Mouse (Mus musculus) forelimb bud, embryonic 11.5 days (tissue): Measurements from ENCODE around the gene Tex22.
A peak's percentile ranks its signal among the peaks of the same experiment; 100 is the strongest.

Source experiments
- DNase-seq: peaks from one replicate; pipeline ENCODE4 v3.0.0-alpha.2; 2012; ENCODE audit warnings: low read depth, low spot score

The Tex22 gene

DNA sequence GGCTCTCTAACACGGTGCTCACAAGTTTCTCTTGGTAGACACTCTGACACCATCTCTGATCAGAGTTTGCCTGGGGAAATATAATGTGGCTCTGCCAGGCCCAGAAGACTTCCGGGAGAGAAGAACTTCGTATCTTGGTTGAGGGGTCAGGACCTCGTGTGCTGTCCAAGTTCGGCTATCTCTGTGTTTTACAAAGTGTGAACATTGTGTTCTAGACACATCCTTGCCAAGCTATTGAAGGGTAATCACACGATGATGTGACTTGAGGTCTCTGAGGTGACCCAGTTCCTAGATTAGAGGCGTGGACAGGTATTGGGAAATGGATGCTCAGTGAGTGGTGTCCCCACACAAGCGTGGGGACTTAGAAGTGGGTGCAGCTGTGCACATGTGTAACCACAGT lies 18.2 kb upstream of the Tex22 start:
- no peak for DNase-seq

DNA sequence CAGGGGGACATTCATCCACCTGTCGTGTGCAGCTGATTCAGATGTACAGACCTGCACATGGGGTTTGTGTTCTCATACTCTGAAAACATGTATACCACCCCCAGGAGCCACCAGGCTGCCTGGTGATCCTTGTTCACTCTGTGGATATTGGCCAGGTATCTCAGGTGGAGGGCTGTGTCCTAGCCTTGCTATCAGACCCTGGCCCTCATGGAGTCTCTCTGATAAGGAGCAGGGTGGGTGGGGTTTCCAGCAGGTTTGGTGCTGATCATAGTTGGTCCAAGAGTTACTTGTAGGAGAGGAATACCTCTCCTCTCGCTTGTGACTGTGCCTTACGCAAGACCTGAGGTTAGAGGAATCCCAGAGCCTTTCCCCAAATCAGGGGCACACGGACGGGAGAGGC lies 14.1 kb upstream of the Tex22 start:
- no peak for DNase-seq

DNA sequence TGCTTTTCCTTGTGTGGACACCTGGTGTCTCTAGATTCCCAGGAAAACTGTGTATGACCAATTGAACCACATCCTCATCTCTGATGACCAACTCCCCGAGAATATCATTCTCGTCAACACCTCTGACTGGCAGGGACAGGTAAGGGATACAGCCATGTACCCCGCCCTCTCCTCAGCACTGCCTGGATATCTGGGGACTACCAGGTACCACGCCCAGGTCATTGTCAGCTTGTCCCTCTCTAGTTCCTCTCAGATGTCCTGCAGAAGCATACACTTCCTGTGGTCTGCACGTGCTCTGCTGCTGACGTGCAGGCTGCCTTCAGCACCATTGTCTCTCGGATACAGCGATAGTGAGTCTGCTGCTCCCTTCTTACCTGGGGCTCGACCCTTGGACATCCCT lies 12.7 kb upstream of the Tex22 start:
- DNase-seq: no peak

DNA sequence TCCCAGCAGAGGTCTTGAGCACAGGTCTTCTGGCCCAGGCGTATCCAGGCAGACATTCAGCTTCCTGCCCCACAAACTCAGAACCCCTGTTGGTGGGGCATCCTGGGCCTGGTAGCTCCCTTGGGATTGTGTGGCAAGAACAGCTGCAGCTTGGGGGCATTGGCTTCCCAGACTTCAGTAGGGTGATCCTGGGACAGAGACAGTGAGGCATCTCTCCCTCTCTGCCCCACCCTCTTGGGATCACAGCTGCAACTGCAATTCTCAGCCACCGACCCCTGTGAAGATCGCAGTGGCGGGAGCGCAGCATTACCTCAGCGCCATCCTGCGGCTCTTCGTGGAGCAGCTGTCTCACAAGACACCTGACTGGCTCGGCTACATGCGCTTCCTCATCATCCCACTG lies 12.1 kb upstream of the Tex22 start:
- DNase-seq: no peak

DNA sequence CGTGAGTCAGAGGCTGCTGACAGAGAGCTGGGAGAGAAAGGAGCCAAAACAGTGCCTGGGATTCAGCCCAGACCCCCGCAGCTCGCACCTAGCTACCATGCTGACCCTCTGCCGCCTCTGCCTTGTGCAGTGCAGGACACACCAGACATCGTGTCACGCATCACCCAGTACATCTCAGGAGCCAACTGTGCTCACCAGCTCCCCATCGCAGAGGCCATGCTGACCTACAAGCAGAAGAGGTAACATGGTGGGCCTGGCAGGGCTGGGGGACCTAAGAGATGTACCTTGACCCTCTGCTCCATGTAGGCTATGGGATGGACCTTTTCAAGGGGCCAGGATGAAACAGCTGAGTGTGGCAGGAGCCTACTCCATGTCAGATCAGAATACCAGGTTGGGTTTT lies 10.6 kb upstream of the Tex22 start:
- no peak for DNase-seq

DNA sequence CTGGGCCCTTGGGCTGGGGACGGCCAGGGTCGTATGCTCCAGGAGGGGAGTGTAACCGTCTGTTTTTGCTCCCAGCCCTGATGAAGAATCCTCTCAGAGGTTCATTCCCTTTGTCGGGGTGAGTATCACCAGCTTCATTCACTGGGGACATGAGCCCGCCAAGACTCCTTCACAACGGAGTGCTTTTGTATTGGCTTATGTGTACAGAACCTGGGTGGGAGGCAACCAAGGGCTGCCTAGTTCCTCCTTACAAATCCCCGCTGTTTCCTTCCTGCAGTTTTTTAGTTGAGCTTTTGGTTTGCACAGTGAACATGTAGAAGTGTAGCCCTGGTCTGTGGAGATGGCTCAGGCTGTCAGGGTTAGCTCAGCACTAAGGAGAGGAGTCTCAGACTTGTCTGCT lies 6.3 kb upstream of the Tex22 start:
- no peak for DNase-seq

DNA sequence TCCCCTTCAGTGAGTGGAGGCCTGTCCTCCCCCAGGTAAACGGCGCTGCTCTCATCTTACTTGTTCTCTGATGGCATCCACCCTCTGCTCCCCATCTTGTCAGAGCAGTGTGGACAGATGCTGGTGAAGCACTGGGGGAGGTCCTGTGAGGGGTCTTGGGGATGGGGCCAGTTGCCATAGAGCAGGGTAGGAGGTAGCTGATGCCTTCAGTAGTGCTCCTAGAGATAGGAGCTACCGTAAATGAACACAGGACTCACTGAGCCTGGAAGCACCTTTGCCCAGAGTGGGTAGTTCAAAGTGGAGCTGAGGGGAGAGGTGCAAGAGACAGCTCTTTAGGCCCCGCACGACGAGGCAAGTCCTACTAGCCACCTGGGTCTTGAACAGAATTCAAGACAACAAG lies 4.9 kb upstream of the Tex22 start:
- DNase-seq: no peak

DNA sequence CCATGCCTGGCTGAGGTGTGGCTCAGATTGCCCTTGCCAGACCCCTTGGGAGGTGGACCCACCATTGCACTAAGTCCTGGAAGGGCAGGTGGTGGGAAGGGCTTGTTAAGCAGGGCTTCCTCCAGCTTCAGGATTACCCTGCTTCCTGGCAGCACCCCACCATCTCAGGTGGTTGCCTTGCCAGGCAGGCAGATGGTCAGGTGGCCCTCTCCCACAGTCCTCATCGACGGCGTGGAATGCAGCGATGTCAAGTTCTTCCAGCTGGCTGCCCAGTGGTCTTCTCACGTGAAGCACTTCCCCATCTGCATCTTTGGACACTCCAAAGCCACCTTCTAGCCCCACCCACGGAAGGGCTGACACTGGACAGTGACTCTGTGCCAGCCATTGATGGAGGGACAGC lies 3.0 kb upstream of the Tex22 start:
- no peak for DNase-seq

DNA sequence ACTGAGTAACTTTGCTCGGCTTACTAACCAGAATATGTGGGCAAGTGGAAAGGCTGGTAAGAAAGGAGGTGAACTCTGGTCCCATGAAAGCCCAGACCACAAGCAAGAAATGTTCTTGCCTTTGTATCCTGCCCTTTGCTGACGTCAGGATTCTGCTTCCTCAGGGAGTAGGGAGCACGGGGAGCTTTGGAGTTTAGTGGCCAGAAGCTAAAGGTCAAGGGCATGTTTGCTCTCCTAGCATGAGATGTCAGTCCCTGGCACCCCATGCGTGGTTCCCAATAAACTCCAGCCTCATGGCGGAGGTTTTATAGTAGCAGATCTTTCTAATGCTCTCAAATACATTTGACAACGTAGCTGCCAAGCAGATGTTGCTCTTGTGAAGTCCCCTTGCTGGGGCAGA lies 2.5 kb upstream of the Tex22 start:
- no peak for DNase-seq

DNA sequence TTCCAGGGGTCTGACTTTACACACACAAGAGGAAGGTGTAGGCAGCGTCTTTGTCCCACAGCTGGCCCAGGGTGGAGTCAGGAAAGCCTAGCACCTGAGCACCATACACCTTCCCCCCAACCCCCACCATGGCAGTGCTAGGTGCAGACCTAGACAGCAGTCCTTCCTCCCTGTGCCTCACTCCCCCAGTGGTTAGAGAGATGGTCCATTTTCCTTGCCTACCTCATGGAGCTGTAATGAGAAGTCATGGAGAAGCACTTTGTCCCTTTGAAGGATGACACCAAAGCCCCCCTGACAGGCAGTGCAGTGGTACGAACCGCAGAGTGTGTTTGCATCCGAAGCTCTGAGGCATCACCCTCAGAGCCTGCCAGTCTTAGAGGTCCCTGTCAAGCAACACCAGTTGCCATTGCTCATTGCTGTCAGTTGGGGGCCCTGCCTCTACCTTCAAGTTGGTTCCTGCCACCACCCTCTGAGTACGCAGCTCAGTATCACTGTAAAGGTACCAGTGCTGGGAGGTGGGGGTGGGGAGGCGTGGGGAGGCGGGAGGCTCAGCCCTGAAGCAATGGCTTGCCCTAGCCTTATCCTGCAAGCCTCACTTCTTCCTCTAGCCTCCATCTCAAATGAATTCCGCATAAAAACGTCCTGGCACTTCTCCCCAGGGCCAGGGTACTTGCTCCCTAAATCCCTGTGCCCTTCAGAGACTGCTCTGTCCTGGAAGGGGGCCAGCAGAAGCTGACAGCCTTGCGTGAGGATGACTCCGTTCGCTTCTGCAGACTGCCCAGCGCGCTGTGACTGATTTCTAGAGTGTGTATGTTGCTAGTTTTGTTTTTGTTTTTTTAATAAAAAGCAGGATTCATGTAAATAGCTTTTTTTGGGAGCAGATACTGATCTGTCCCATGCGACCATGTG lies 628 bp upstream of the Tex22 start:
- no peak for DNase-seq

DNA sequence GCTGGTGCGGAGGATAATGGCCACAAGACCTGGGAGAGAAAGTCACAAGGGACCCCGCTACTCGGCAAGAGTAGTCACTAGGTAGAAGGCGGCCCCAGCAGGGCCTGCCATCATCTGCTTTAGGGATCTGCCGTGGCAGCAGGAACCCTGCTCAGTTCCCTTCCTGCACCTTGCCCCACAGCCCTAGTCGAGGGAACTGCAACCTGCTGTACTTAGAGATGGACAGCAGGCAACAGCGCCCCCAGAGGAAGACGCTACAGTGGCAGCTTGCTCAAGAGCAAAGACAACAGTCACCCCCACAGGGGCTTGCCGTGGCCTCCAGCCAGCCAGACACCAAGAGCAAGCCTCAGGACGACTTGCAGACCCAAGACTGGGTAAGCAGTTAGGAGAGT lies 757 bp downstream of the Tex22 start:
- DNase-seq: peak; percentile 88

DNA sequence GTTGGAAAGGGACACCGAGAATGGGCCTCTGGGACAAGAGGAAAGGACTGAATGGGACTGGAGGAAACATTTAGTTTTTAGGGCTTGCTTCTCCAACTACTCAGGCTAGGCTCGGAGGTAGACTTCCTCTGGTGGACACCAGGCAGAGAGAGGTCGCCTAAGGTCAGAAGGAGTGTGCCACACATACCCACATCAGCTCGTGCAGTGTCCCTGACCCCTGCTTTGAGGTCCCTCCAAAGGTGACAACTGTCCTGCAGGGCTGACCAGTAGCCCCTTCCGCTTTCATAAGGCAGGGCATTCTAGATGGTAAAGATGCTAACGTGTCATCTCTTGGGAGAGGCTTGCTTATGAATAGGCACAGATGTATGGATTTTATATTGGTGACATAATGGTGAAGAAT lies 1.2 kb downstream of the Tex22 start:
- DNase-seq: no peak

DNA sequence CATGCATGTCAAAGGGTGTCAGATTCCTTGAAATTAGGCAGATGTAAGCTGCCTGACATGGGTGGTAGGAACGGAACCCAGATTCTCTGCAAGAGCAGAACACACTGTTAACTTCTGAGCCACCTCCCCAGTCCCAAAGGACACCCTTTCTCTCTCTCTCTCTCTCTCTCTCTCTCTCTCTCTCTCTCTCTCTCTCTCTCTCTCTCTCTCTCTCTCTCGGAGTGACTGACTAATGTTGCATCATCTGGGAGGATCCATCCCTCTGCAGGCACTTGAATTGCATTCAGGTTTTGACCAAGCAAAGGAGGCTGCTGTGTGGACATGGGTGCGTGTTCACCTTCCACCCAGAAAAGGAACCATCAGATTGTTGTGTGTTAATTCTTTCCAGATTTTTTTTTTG lies 13.0 kb downstream of the Tex22 start:
- no peak for DNase-seq

DNA sequence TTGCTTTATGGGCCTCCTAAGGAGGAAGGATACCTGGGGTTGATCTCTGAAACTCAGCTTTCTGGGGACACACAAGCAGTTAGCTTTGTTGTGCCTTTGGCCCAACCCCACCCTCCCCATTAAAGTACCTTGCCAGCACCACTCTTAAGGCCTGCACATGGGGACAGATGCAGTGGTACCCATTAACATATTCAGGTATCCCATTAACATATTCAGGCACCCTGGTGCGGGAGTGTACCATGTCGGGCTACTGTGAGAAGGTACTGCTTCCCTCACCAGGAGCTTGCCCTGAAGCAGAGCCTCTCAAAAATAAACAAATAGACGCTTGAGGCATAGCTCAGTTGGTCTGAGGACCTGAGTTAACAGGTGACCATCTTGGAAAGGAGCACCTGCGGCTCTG lies 13.7 kb downstream of the Tex22 start:
- DNase-seq: no peak

DNA sequence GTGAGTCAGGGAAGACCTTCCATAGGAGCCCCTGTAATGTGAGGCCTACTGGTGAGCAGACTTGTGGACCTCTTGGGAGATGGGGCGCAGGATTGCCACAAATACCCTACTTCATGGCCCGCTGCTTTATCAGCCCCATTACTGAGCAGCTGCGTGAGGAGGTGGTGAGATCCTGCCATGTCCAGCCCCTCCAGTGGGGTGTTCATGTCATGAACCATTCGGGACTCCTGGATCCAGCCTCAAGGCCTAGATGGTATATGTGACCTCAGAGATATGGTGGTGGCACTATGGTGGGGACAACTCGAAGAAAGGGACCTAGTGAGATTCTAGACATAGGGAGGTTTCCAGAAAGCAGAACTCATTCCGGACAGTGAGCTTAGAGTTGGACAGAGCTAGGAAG lies 14.8 kb downstream of the Tex22 start:
- no peak for DNase-seq

DNA sequence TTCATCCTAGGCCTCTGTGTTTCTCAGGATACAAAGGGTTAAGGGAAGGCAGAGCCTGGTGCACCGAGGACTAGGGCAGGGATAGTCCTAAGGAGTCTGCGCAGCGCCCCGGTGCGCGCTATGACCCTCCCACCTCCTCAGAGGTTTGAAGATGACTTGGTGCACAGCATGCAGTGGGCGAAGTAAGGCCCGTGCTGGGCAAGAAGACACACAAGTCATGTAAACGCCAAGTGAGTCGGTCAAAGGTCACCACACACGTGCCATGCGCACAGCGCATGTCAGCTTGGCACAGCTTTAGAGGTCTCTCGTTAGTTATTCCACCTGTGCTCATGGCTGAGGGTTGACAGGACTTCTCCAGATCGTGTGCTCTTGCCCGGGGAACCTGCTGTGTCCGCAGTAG lies 15.8 kb downstream of the Tex22 start:
- DNase-seq: no peak

DNA sequence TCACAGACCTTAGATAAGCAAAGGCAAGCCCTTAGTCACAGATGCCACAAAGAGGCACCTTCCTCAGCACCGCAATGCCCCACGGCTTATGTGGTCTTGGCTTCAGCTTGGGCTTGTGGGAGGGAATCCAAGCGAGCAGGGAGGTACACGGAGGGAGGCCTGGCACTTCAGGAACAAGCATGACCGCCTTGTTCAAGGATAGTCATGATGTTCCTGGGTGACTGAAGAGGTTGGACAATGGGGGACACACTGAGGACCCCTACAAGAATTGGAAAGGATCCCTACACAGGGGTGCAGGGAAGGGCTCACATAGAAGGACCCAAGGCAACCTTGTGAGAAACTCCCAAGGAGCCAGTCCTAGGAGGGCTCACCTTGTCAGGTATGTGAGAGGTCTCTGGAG lies 22.7 kb downstream of the Tex22 start:
- no peak for DNase-seq

DNA sequence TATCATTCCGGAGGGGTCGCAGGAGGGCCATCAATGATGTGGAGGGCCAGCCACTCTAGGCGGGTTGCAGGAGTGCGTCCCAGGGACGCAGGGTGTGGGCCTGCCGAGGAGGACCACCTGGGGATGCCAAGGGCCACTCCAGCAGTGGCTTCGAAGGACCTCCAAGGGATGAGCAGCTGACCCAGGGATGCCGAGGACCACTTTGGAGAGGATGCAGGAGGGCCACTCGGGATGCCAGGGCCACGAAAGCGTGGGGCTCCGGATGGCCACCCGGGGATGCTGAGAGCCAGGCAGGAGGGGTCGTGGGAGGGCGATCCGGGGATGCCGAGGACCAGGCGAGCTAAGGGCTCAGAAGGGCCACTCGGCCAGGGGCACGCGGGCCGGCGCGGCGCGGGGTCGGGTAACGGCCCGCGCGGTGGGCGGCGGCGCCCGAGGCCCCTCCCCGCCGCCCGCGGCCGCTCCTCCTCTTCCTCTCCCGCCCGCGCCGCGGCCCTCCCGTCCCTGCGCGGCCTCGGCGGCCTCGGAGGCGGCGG lies 23.5 kb downstream of the Tex22 start, which contains the start of gene Mta1:
TSS of gene Mta1 (plus strand) at position 530 of the 533 bp plus-strand sequence.
- peak; percentile 21 for DNase-seq

DNA sequence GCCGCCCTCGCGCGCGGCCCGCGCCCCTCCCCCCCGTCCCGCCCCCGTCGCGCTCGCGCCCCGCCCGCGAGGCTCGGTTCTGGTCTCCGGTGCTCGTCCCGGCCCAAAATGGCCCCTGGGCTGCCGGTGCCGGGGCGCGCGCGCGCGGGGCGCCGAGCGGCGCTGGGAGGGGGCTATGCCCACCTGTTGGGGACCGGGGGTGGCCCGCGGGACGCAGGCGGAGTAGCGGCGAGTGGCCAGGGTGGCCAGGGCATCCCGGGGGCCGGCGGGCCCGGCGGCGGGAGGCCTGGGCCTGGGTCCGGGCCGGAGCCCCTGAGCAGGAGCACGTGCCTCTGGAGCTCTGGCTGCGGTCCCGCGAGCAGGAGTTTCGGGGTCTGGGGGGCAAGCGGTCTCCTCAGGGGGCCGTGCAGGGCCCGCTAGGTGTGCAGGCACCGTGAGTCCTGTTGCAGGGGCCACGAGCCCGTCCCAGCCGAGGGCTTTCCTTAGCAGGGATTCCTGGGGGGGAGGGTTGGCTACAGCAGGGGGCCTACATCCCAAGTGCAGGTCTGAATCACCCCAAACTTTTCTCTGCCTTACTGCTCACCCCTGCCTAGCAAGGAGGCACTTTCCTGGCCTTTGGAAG lies 24.3 kb downstream of the Tex22 start:
- peak; percentile 7 for DNase-seq

DNA sequence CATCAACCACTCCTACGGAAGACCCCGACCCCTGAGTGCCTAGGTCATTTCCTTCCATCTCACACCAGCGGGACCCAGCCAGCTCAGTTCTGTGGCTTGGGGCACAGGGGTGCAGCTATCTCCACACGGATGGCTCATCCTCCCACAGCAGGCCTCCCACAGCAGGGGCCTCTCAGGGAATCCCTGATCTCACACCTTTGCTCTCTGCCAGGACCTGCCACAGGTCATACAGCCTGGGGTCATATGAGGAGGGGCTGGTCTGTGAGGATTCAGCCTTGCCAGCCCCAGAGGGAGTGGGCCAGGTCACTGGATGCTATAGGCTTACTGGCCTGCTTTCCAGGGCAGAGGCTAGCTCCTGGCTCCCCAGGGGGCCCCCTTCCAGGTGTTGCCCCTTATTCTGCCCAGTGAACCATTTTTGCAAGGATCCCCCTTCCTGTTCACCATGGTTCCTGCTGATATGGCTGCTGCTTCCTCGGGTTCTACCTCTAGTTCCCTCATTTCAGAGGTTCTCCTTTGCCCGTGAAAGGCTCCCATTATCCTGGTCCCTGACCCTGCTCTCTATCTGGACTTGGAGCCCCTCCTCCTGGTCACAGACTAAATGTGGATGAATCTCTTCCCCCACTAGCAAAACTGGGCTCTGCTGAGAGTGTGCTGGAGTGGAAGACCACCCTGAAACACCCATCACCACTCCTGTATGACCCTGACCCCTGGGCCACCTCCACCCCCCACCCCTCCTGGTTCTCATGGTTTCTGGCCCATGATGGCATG lies 25.4 kb downstream of the Tex22 start:
- DNase-seq: no peak

DNA sequence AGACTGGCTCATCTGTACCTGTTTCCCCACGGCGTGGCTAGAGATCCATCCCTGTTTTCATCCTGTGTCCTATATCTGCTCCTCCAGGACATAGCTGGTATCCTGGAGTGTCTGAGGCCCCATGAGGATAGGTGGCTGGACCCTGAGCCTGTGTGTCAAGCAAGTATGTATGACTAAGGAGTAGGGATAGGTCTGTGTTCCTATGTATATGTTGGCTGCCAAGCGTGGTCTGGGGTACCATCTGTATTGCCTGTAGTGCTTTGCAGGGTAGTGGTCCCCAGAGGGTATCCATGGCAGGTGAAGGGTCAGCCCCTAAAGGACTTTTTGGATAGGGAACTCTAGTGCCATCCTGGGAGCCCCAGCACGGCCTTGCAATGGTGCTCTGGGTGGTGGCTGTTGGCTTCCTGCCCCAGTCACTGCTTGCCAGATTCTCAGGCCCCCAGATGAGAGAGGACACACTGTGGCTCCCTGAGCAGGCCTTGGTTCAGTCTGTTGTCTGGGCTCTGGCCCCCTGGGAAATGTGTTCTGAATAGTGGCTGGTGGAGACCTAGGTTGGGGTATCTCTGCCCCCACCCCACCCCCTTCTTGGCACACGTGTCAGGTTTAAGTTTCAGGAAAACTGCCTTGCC lies 26.3 kb downstream of the Tex22 start:
- DNase-seq: no peak
